Mouse (Mus musculus) MEL (cell line): ENCODE data around the gene Gpn2. TPM values are rescaled to one million over a fixed set of nuclear protein-coding genes. Genes with fewer than 3 reads are reported as not detected.
A peak's percentile ranks its signal among the peaks of the same experiment; 100 is the strongest.

Experiments
- DNase-seq: peaks from one replicate; pipeline ENCODE4 v3.0.0; 2011; ENCODE audit warnings: low read depth, low spot score
- H3K27ac ChIP-seq: 2 replicates; pipeline ENCODE4 v1.5.1; 2012; ENCODE audit warnings: low read depth, mild to moderate bottlenecking, control low read depth, low read length, moderate library complexity; ENCODE audit not compliant: control insufficient read depth
- H3K27me3 ChIP-seq, 2 experiments: fragments of 150-350 bp in 1 of 2; sonication (generic) in 1 of 2; 2 replicates each; pipeline ENCODE4 v1.6.1; 2012; ENCODE audit warnings: low read length in 2 of 2, mild to moderate bottlenecking in 2 of 2, improper control_type of control experiment in 1 of 2, moderate library complexity in 1 of 2; ENCODE audit not compliant: insufficient read depth in 2 of 2, control insufficient read depth in 1 of 2
- H3K36me3 ChIP-seq, 2 experiments: 2 replicates each; pipeline ENCODE4 v1.6.1; 2012 to 2014; ENCODE audit warnings: low read length in 2 of 2, improper control_type of control experiment in 1 of 2, inconsistent platforms in 1 of 2, mild to moderate bottlenecking in 1 of 2; ENCODE audit not compliant: insufficient read depth in 2 of 2, control insufficient read depth in 1 of 2
- H3K4me1 ChIP-seq, 2 experiments: fragments of 150-350 bp in 1 of 2; sonication (generic) in 1 of 2; 2 replicates each; pipeline ENCODE4 v1.6.1; 2012; ENCODE audit warnings: low read length in 2 of 2, improper control_type of control experiment in 1 of 2, mild to moderate bottlenecking in 1 of 2; ENCODE audit not compliant: insufficient read depth in 2 of 2, control insufficient read depth in 1 of 2
- H3K4me3 ChIP-seq, 2 experiments: fragments of 150-350 bp in 1 of 2; sonication (generic) in 1 of 2; 2 replicates each; pipeline ENCODE4 v1.5.1; 2012; ENCODE audit warnings: low read depth in 2 of 2, low read length in 2 of 2, mild to moderate bottlenecking in 2 of 2, moderate library complexity in 2 of 2, control low read depth in 1 of 2, improper control_type of control experiment in 1 of 2; ENCODE audit not compliant: control insufficient read depth in 1 of 2, insufficient read depth in 1 of 2
- H3K79me2 ChIP-seq: 2 replicates; pipeline ENCODE4 v1.6.1; 2012; ENCODE audit warnings: mild to moderate bottlenecking, low read length, moderate library complexity; ENCODE audit not compliant: control insufficient read depth, poor library complexity, insufficient read depth
- H3K9ac ChIP-seq: 2 replicates; pipeline ENCODE4 v1.6.1; 2012; ENCODE audit warnings: low read depth, mild to moderate bottlenecking, control low read depth, low read length, moderate library complexity; ENCODE audit not compliant: control insufficient read depth, poor library complexity, severe bottlenecking
- H3K9me3 ChIP-seq: fragments of 150-350 bp; sonication (generic); replicated peaks from 2 replicates; pipeline ENCODE4 v1.6.1; 2012; ENCODE audit warnings: mild to moderate bottlenecking, low read length, improper control_type of control experiment, moderate library complexity; ENCODE audit not compliant: insufficient read depth
- CTCF ChIP-seq, 3 experiments: IDR thresholded peaks in 2 of 3; conservative IDR thresholded peaks in 1 of 3; 2 replicates each; pipeline ENCODE4 v1.5.1; 2011 to 2012; ENCODE audit warnings: low read length in 3 of 3, low read depth in 2 of 3, mild to moderate bottlenecking in 2 of 3, improper control_type of control experiment in 1 of 3, inconsistent platforms in 1 of 3, mixed read lengths in 1 of 3, moderate library complexity in 1 of 3; ENCODE audit not compliant: control insufficient read depth in 1 of 3, insufficient read depth in 1 of 3, poor library complexity in 1 of 3, severe bottlenecking in 1 of 3
- KAT2A ChIP-seq: conservative IDR thresholded peaks from 2 replicates; pipeline ENCODE4 v1.6.1; 2012; ENCODE audit warnings: low read depth, low read length, improper control_type of control experiment, inconsistent platforms
- NELFE ChIP-seq: IDR thresholded peaks from 2 replicates; pipeline ENCODE4 v1.6.1; 2011; ENCODE audit warnings: low read depth, low read length, improper control_type of control experiment
- NRF1 ChIP-seq: IDR thresholded peaks from 2 replicates; pipeline ENCODE4 v1.6.1; 2014; ENCODE audit warnings: low read depth, mild to moderate bottlenecking, inconsistent platforms, low read length, improper control_type of control experiment, moderate library complexity; ENCODE audit not compliant: poor library complexity, insufficient read depth, severe bottlenecking
- POLR2A ChIP-seq, 2 experiments: IDR thresholded peaks; 2 replicates each; pipeline ENCODE4 v1.6.1; 2011 to 2012; ENCODE audit warnings: low read length in 2 of 2, mild to moderate bottlenecking in 2 of 2, control low read depth in 1 of 2, improper control_type of control experiment in 1 of 2, low read depth in 1 of 2, moderate library complexity in 1 of 2; ENCODE audit not compliant: control insufficient read depth in 1 of 2, insufficient read depth in 1 of 2, poor library complexity in 1 of 2
- RAD21 ChIP-seq: IDR thresholded peaks from 2 replicates; pipeline ENCODE4 v1.6.1; 2011; ENCODE audit warnings: mild to moderate bottlenecking, low read depth, low read length, improper control_type of control experiment
- RCOR1 ChIP-seq: IDR thresholded peaks from 2 replicates; pipeline ENCODE4 v1.6.1; 2012; ENCODE audit warnings: low read depth, mild to moderate bottlenecking, inconsistent platforms, low read length, improper control_type of control experiment
- SMC3 ChIP-seq: IDR thresholded peaks from 2 replicates; pipeline ENCODE4 v1.6.1; 2011; ENCODE audit warnings: low read depth, low read length, improper control_type of control experiment
- ZKSCAN1 ChIP-seq: IDR thresholded peaks from 2 replicates; pipeline ENCODE4 v1.6.1; 2012; ENCODE audit warnings: low read depth, mild to moderate bottlenecking, inconsistent platforms, low read length, improper control_type of control experiment, moderate library complexity
- polyA plus RNA-seq, 2 experiments: library from polyadenylated mRNA; stranded (reverse) in 1 of 2; unstranded in 1 of 2; fragments of >175 nt in 1 of 2; fragments of >200 nt in 1 of 2; gene quantifications; 2 replicates each; pipeline versions ENCODE4 v1.2.1 to v1.2.4; 2012; ENCODE audit warnings: low replicate concordance in 2 of 2, low read depth in 1 of 2; ENCODE audit not compliant: insufficient read length in 2 of 2, insufficient read depth in 1 of 2, missing spikeins in 1 of 2
- total RNA-seq: library from RNA; depleted of rRNA; stranded (reverse); fragments of 300-350 nt; gene quantifications from 2 replicates; pipeline ENCODE4 v1.2.3, GENCODE M21; 2012

The Gpn2 gene
- total and polyA plus RNA-seq, 3 experiments, result 28.6 to 43.3 TPM; not detected in 1

DNA sequence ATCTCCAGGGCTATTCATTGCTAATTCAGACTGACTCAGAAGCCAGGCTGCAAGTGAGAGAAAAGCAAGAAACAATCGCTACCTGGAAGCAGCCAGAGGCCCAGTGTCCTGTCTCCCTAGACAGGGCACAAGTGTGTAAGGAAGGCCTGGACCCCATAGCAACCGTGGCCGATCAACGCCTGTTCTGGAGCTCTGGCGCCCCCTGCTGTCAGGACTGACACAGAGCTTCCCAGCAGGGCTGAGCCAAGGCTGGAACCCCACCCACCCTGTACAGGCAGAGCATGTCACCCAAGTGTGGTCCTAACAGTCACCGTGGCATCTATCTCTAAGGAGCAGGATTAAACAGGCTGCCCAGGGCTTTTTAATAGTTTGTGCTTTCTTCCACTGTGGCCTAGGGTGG is 25.6 kb downstream of the Gpn2 start:
- peak; percentile 77 for DNase-seq
- Histone ChIP-seq H3K36me3 (no peaks in the 10 kb centered on the region), H3K4me3 (no peak overlapping the region), H3K9me3 (no peaks in the 10 kb centered on the region), H3K27ac (no peak overlapping the region), H3K27me3 (no peaks in the 10 kb centered on the region), H3K4me1 (no peaks in the 10 kb centered on the region), H3K79me2 (no peaks in the 10 kb centered on the region), H3K9ac (no peak overlapping the region)
- peak; percentile 78 to 95 (median 84) for TF ChIP-seq CTCF (IDR thresholded peaks at IDR 0.05 in 2 of 3, conservative IDR thresholded peaks at IDR 0.05 in 1 of 3; ENCODE audit: control insufficient read depth in 1 of 3, insufficient read depth in 1 of 3, low read depth in 2 of 3, low read length in 3 of 3, poor library complexity in 1 of 3, severe bottlenecking in 1 of 3)
- TF ChIP-seq SMC3, result peak; percentile 61
- TF ChIP-seq POLR2A (IDR thresholded peaks at IDR 0.05; ENCODE audit: control insufficient read depth in 1 of 2, insufficient read depth in 1 of 2, low read depth in 1 of 2, low read length in 2 of 2, poor library complexity in 1 of 2), result no peak
- peak; percentile 47 for TF ChIP-seq RAD21

DNA sequence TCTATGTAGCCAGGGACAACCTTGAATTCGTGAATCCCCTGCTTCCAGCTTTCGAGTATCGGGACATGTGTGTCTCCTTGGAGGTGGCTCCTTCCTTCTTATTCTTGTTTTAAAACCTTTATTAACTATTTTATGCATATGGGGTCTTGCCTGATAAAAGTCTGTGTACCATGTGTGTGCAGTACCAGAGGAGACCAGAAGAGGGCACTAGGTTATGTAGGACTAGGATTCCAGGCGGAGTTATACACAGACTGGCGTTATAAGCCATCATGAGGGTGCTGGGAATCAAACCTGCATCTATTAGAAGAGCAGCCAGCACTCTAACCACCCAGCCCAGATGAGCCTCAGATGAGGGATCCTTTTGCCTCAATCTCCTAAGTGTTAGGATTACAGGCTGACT is 27.7 kb downstream of the Gpn2 start:
- Histone ChIP-seq H3K9ac (no peak overlapping the region), H3K4me3 (no peak overlapping the region), H3K9me3 (no peaks in the 10 kb centered on the region), H3K36me3 (no peaks in the 10 kb centered on the region), H3K79me2 (no peaks in the 10 kb centered on the region), H3K27me3 (no peaks in the 10 kb centered on the region), H3K4me1 (no peaks in the 10 kb centered on the region), H3K27ac (no peak overlapping the region)
- DNase-seq, result peak; percentile 39
- TF ChIP-seq CTCF (IDR thresholded peaks at IDR 0.05 in 2 of 3, conservative IDR thresholded peaks at IDR 0.05 in 1 of 3; ENCODE audit: control insufficient read depth in 1 of 3, insufficient read depth in 1 of 3, low read depth in 2 of 3, low read length in 3 of 3, poor library complexity in 1 of 3, severe bottlenecking in 1 of 3) (peak; percentile 11 to 35 (median 34); a peak in 3 of 6 replicates), RCOR1 (no peak)

DNA sequence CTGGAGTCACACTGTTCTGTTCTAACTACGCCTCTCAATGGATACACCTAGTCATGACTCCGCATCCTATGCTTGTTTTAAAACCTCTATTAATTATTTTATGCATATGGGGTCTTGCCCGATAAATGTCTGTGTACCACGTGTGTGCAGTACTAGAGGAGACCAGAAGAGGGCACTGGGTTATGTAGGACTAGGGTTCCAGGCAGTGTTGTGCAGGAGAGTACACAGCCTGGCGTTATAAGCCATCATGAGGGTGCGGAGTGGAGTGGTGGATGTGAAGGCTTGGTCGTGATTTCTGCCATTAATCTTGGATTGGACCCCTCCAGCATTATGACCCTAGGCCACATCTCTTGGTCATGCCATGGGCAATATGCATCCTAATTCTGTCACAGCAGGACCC is 28.3 kb downstream of the Gpn2 start:
- Histone ChIP-seq H3K27ac (no peak overlapping the region), H3K9ac (no peak overlapping the region), H3K4me3 (no peak overlapping the region), H3K79me2 (no peaks in the 10 kb centered on the region), H3K9me3 (no peaks in the 10 kb centered on the region), H3K36me3 (no peaks in the 10 kb centered on the region), H3K27me3 (no peaks in the 10 kb centered on the region), H3K4me1 (no peaks in the 10 kb centered on the region)
- no peak for TF ChIP-seq NRF1
- no peak for TF ChIP-seq NELFE
- no peak for TF ChIP-seq KAT2A
- TF ChIP-seq ZKSCAN1, result no peak
- TF ChIP-seq CTCF (IDR thresholded peaks at IDR 0.05 in 2 of 3, conservative IDR thresholded peaks at IDR 0.05 in 1 of 3; ENCODE audit: control insufficient read depth in 1 of 3, insufficient read depth in 1 of 3, low read depth in 2 of 3, low read length in 3 of 3, poor library complexity in 1 of 3, severe bottlenecking in 1 of 3), result peak in 2 of 3 experiments; percentile 8 to 39; a peak in 3 of 6 replicates
- no peak for DNase-seq
